Mouse (Mus musculus) small intestine, adult 2 months (tissue): ENCODE measurements around the gene Theg.

ENCODE experiments used
- CTCF ChIP-seq: fragments of 200-500 bp; IDR thresholded peaks from 2 replicates; pipeline ENCODE4 v1.5.1; 2012; ENCODE audit warnings: low read depth, mild to moderate bottlenecking, control low read depth, inconsistent platforms, low read length, moderate library complexity, mixed read lengths; ENCODE audit not compliant: insufficient replicate concordance, insufficient read length; ENCODE audit errors: extremely low read depth
- POLR2A ChIP-seq: fragments of 200-500 bp; IDR thresholded peaks from 2 replicates; pipeline ENCODE4 v1.6.1; 2012; ENCODE audit warnings: low read depth, mild to moderate bottlenecking, control low read depth, inconsistent platforms, low read length, moderate library complexity

- TF ChIP-seq CTCF (no peak), POLR2A (no peak)
Measured at GRCm38 (mm10) chr10:79546483-79546882, 40.6 kb downstream of the Theg start.
